Mouse (Mus musculus) kidney, adult 10 weeks (tissue): ENCODE measurements around the gene U2af1. TPM values are rescaled to one million over a fixed set of nuclear protein-coding genes. Genes with fewer than 3 reads are reported as not detected.

Source experiments
- polyA plus RNA-seq: library from polyadenylated mRNA; stranded (reverse); fragments of 350-450 nt; fragmentation: Illumina TruSeq; extraction: RNeasy Lipid Tissue Mini Kit (QIAGEN cat#74804); gene quantifications from one replicate; pipeline ENCODE4 v1.2.3, GENCODE M21; 2014; ENCODE audit warnings: low read depth, low replicate concordance

The U2af1 gene
- polyA plus RNA-seq = 46.7 TPM

GRCm38 (mm10) chr17:31658468-31659185, at the start of gene U2af1:
Gene U2af1 (minus strand): TSS chr17:31658892.

GRCm38 (mm10) chr17:31677507-31677906, 18.8 kb upstream of the U2af1 start, which contains the start of gene Cryaa:
Gene Cryaa (plus strand): TSS chr17:31677807.

GRCm38 (mm10) chr17:31636942-31637811, 21.5 kb downstream of the U2af1 start, which contains the start of gene Cbs:
Gene Cbs (minus strand): TSS chr17:31637238.

Other genes starting within 250 kb of the U2af1 start
- gene Wdr4, start 138.9 kb downstream of the U2af1 start, polyA plus RNA-seq = 2.8 TPM
- 49.6 TPM for gene Ndufv3, start 138.8 kb downstream of the U2af1 start, polyA plus RNA-seq
- gene Pknox1, start 94.2 kb downstream of the U2af1 start, polyA plus RNA-seq = 6.0 TPM
- gene Cbs, start 21.7 kb downstream of the U2af1 start, polyA plus RNA-seq = 13.8 TPM
- not detected for gene Cryaa, start 18.9 kb upstream of the U2af1 start, polyA plus RNA-seq
- 8.1 TPM for gene Sik1, start 196.9 kb upstream of the U2af1 start, polyA plus RNA-seq